In genomic region chr6:146642276-146643183, GRCm38 (mm10) we compare ENCODE assay signal across 8 mouse cellular contexts. TPM values are rescaled to one million over a fixed set of nuclear protein-coding genes. Genes with fewer than 3 reads are reported as not detected.
DNase-seq lines count a peak whose midpoint lies in the region; ATAC-seq and TF ChIP-seq lines count a peak whose summit lies in the region.

TSS of gene Med21 (plus strand) at chr6:146642547.
TSS of gene Tm7sf3 (minus strand) at chr6:146642824.

- H3K27ac ChIP-seq in heart, embryonic 11.5 days (ENCODE audit: low read depth, low read length) = peak within 1 kb of the TSS; percentile 96
- peak within 1 kb of the TSS; percentile 95 for H3K27ac ChIP-seq in kidney, embryonic 16.5 days (ENCODE audit: low read length)
- H3K27ac ChIP-seq in liver, adult 2 months (replicated peaks; ENCODE audit: insufficient read depth, low read depth, low read length) = peak within 1 kb of the TSS; percentile 75

- peak; percentile 61; the same call in 1 of the 2 replicates for TF ChIP-seq POLR2A in brain, embryonic 14.5 days (IDR thresholded peaks at IDR 0.05; ENCODE audit: borderline replicate concordance, extremely low read depth, insufficient read depth, insufficient read length, poor library complexity, severe bottlenecking)
- peak; percentile 98 for TF ChIP-seq POLR2A in liver, adult 2 months (IDR thresholded peaks at IDR 0.05; ENCODE audit: extremely low read depth, insufficient read depth, low read length)
- TF ChIP-seq POLR2A in myocyte (IDR thresholded peaks at IDR 0.05; ENCODE audit: insufficient read length, low read depth) = peak; percentile 100

- WGBS in heart, embryonic 11.5 days (ENCODE audit: insufficient replicate concordance) = under 1% methylated on average over 60 of the region's 60 CpGs
- WGBS in kidney, embryonic 16.5 days = under 1% methylated on average over 49 of the region's 60 CpGs
- under 1% methylated on average over 60 of the region's 60 CpGs for WGBS in liver, adult 2 months

- H3K27me3 ChIP-seq in C2C12 (ENCODE audit: control insufficient read depth, insufficient read depth, insufficient read length) = no peaks in the 10 kb centered on the region
- H3K27me3 ChIP-seq in erythroblast, embryonic 14.5 days (ENCODE audit: control insufficient read depth) = no peaks in the 10 kb centered on the region
- H3K27me3 ChIP-seq in heart, embryonic 11.5 days (ENCODE audit: control insufficient read depth, insufficient read depth, low read length) = no peaks in the 10 kb centered on the region
- no peaks in the 10 kb centered on the region for H3K27me3 ChIP-seq in kidney, embryonic 16.5 days (ENCODE audit: insufficient read depth, low read length)
- H3K27me3 ChIP-seq in liver, adult 2 months (ENCODE audit: control insufficient read depth, insufficient read depth, low read length) = no peaks in the 10 kb centered on the region
- H3K27me3 ChIP-seq in myocyte (ENCODE audit: control insufficient read depth, insufficient read depth, insufficient read length) = no peaks in the 10 kb centered on the region
- no peaks in the 10 kb centered on the region for H3K27me3 ChIP-seq in splenic B cell, adult 2 months (ENCODE audit: control insufficient read depth, insufficient read depth, low read length, poor library complexity, severe bottlenecking)

- peak; percentile 96 for ATAC-seq in heart, embryonic 11.5 days (replicated peaks; ENCODE audit: insufficient number of reproducible peaks, low FRiP score, low TSS enrichment)
- peak; percentile 97 for ATAC-seq in kidney, embryonic 16.5 days (ENCODE audit: low FRiP score, low TSS enrichment)

- H3K79me2 ChIP-seq in C2C12 (ENCODE audit: control insufficient read depth, insufficient read depth) (peaks cover 49% of the 10 kb centered on the region), myocyte (ENCODE audit: control insufficient read depth, insufficient read depth) (peaks cover 49% of the 10 kb centered on the region)
- H3K79me2 ChIP-seq in liver, adult 2 months (ENCODE audit: control insufficient read depth, insufficient read depth, low read length) = no peaks in the 10 kb centered on the region; the same call in 1 of the 2 replicates

- H3K79me3 ChIP-seq in C2C12 (ENCODE audit: low read depth) = peaks cover 29% of the 10 kb centered on the region

- H3K36me3 ChIP-seq in C2C12 (ENCODE audit: control insufficient read depth, insufficient read depth) (no peaks in the 10 kb centered on the region), myocyte (ENCODE audit: control insufficient read depth, insufficient read depth) (no peaks in the 10 kb centered on the region)
- H3K36me3 ChIP-seq in erythroblast, embryonic 14.5 days (ENCODE audit: control insufficient read depth) = peaks cover 4% of the 10 kb centered on the region
- H3K36me3 ChIP-seq in heart, embryonic 11.5 days (ENCODE audit: control insufficient read depth, insufficient read depth, low read length) = no peaks in the 10 kb centered on the region
- H3K36me3 ChIP-seq in kidney, embryonic 16.5 days (ENCODE audit: insufficient read depth, low read length) = no peaks in the 10 kb centered on the region
- H3K36me3 ChIP-seq in liver, adult 2 months (ENCODE audit: control insufficient read depth, insufficient read depth, low read length) = no peaks in the 10 kb centered on the region
- H3K36me3 ChIP-seq in splenic B cell, adult 2 months (ENCODE audit: control insufficient read depth, insufficient read depth, low read length, poor library complexity, severe bottlenecking) = no peaks in the 10 kb centered on the region

- H3K4me1 ChIP-seq in erythroblast, embryonic 14.5 days (ENCODE audit: control insufficient read depth) = peaks cover 51% of the 10 kb centered on the region
- H3K4me1 ChIP-seq in heart, embryonic 11.5 days (ENCODE audit: control insufficient read depth, insufficient read depth, low read length) = peaks cover 7% of the 10 kb centered on the region; the same call in 1 of the 2 replicates
- H3K4me1 ChIP-seq in kidney, embryonic 16.5 days (ENCODE audit: insufficient read depth, low read length) = peaks cover 8% of the 10 kb centered on the region
- H3K4me1 ChIP-seq in liver, adult 2 months (ENCODE audit: control insufficient read depth, insufficient read depth, low read length) = peaks cover 9% of the 10 kb centered on the region

- H3K9ac ChIP-seq in heart, embryonic 11.5 days (ENCODE audit: low read depth, low read length) = peak within 1 kb of the TSS; percentile 97
- H3K9ac ChIP-seq in kidney, embryonic 16.5 days (replicated peaks; ENCODE audit: low read length) = peak within 1 kb of the TSS; percentile 91
- H3K9ac ChIP-seq in liver, adult 2 months (ENCODE audit: low read depth, low read length) = peak within 1 kb of the TSS; percentile 88

- TF ChIP-seq CTCF in C2C12 (IDR thresholded peaks at IDR 0.05; ENCODE audit: control insufficient read depth, insufficient read depth, insufficient read length) = no peak
- TF ChIP-seq CTCF in brain, embryonic 14.5 days (IDR thresholded peaks at IDR 0.05; ENCODE audit: borderline replicate concordance, extremely low read depth, insufficient read depth, insufficient read length) = peak; percentile 18; the same call in 1 of the 2 replicates
- TF ChIP-seq CTCF in liver, adult 2 months (IDR thresholded peaks at IDR 0.05; ENCODE audit: low read depth, low read length) = no peak

- H3K9me3 ChIP-seq in erythroblast, embryonic 14.5 days (ENCODE audit: control insufficient read depth, low read length) = no peaks in the 10 kb centered on the region
- no peaks in the 10 kb centered on the region for H3K9me3 ChIP-seq in heart, embryonic 11.5 days (replicated peaks; ENCODE audit: control insufficient read depth, low read length)
- no peaks in the 10 kb centered on the region for H3K9me3 ChIP-seq in kidney, embryonic 16.5 days (ENCODE audit: low read length)

- H3K4me3 ChIP-seq in C2C12 (ENCODE audit: insufficient read depth, poor library complexity, severe bottlenecking) = peak within 1 kb of the TSS; percentile 62
- peak within 1 kb of the TSS; percentile 73 for H3K4me3 ChIP-seq in erythroblast, embryonic 14.5 days (replicated peaks)
- H3K4me3 ChIP-seq in heart, embryonic 11.5 days (ENCODE audit: low read depth, low read length) = peak within 1 kb of the TSS; percentile 87
- H3K4me3 ChIP-seq in kidney, embryonic 16.5 days (ENCODE audit: low read length) = peak within 1 kb of the TSS; percentile 93
- H3K4me3 ChIP-seq in liver, adult 2 months (ENCODE audit: insufficient read depth, low read depth, low read length) = peak within 1 kb of the TSS; percentile 76
- H3K4me3 ChIP-seq in myocyte = peak within 1 kb of the TSS; percentile 88

- H3ac ChIP-seq in C2C12 (ENCODE audit: control insufficient read depth, insufficient read length, low read depth) (peak within 1 kb of the TSS; percentile 95), myocyte (ENCODE audit: control insufficient read depth, insufficient read length) (peak within 1 kb of the TSS; percentile 30)

- DNase-seq in brain, embryonic 14.5 days (ENCODE audit: low read depth) = peak; percentile 99
- peak; percentile 89 for DNase-seq in liver, adult 2 months (ENCODE audit: extremely low read depth, low read depth, low spot score)
- peak; percentile 99 for DNase-seq in splenic B cell, adult 2 months (ENCODE audit: low read depth, low spot score)

- peak within 1 kb of the TSS; percentile 87 for H3K4me2 ChIP-seq in heart, embryonic 11.5 days
- peak within 1 kb of the TSS; percentile 78 for H3K4me2 ChIP-seq in kidney, embryonic 16.5 days (replicated peaks; ENCODE audit: low read depth, low read length)
- peak within 1 kb of the TSS; percentile 95 for H3K4me2 ChIP-seq in myocyte (ENCODE audit: low read depth)

TF ChIP-seq in C2C12, 6 proteins besides CTCF, POLR2A, EP300 and RAD21:
- TF ChIP-seq FOSL1 (IDR thresholded peaks at IDR 0.05; ENCODE audit: insufficient read depth, low read length, poor library complexity, severe bottlenecking) = no peak
- peak; percentile 81 for TF ChIP-seq MAX (IDR thresholded peaks at IDR 0.05)

TF ChIP-seq in myocyte, 11 proteins besides CTCF, POLR2A, EP300 and RAD21:
- TF ChIP-seq CEBPB (IDR thresholded peaks at IDR 0.05; ENCODE audit: insufficient read depth, poor library complexity, severe bottlenecking) = no peak
- no peak for TF ChIP-seq USF1 (IDR thresholded peaks at IDR 0.05; ENCODE audit: low read depth)
- TF ChIP-seq MAX (IDR thresholded peaks at IDR 0.05; ENCODE audit: low read depth) = no peak
- TF ChIP-seq SRF (IDR thresholded peaks at IDR 0.05; ENCODE audit: control insufficient read depth, insufficient read length, low read depth) = peak; percentile 30
- peak in 1 of 3 experiments; percentile 48 for TF ChIP-seq MYOD1 (IDR thresholded peaks at IDR 0.05; ENCODE audit: control insufficient read depth in 1 of 3, insufficient read length in 2 of 3, low read depth in 2 of 3)
- TF ChIP-seq REST (IDR thresholded peaks at IDR 0.05; ENCODE audit: insufficient read depth, insufficient read length) = no peak
- TF ChIP-seq MYOG (IDR thresholded peaks at IDR 0.05; ENCODE audit: control insufficient read depth in 1 of 3, insufficient read depth in 1 of 3, insufficient read length in 2 of 3, low read depth in 2 of 3) = peak in 1 of 3 experiments; percentile 21
- peak; percentile 97 for TF ChIP-seq POLR2AphosphoS2 (IDR thresholded peaks at IDR 0.05; ENCODE audit: insufficient read length, low read depth)
- TF ChIP-seq TCF12 (IDR thresholded peaks at IDR 0.05; ENCODE audit: insufficient read depth, poor library complexity, severe bottlenecking) = no peak
- no peak for TF ChIP-seq E2F4 (IDR thresholded peaks at IDR 0.05; ENCODE audit: insufficient read depth)
- TF ChIP-seq TCF3 (IDR thresholded peaks at IDR 0.05; ENCODE audit: insufficient read length, low read depth) = no peak
TF ChIP-seq in myocyte: peak in this region for 4.

RNA-seq across cellular contexts. Expression of gene Med21, which starts in this region (rescaled TPM):
- 49.0 TPM for polyA plus RNA-seq in C2C12 (2012; fragmentation: generic; extraction: Trizol)
- 67.4 and 83.5 TPM in 2 replicates for polyA plus RNA-seq in brain, embryonic 14.5 days (2012; rRNA removed)
- polyA plus RNA-seq in erythroblast, embryonic 14.5 days (2012) = 0.14 and 0.41 TPM in 2 replicates
- 129 and 133 TPM in 2 replicates for polyA plus RNA-seq in heart, embryonic 11.5 days (2014; fragmentation: Nextera tagmentation; extraction: Ambion mirVana)
- polyA plus RNA-seq in kidney, embryonic 16.5 days (2015; fragmentation: Nextera tagmentation; extraction: Ambion mirVana) = 142 and 151 TPM in 2 replicates
- total RNA-seq in liver, adult 2 months (2014; rRNA removed) = 42.9 and 56.4 TPM in 2 replicates
- 20.9 and 35.0 TPM in 2 replicates for polyA plus RNA-seq in liver, adult 2 months (2012; rRNA removed)
- 53.5 TPM for polyA plus RNA-seq in myocyte (2012; fragmentation: generic; extraction: Trizol)

RNA-seq across cellular contexts. Expression of gene Tm7sf3, which starts in this region (rescaled TPM):
- polyA plus RNA-seq in C2C12 (2012; fragmentation: generic; extraction: Trizol) = 5.8 TPM
- 14.5 and 16.7 TPM in 2 replicates for polyA plus RNA-seq in brain, embryonic 14.5 days (2012; rRNA removed)
- polyA plus RNA-seq in erythroblast, embryonic 14.5 days (2012) = 0.41 and 0.97 TPM in 2 replicates
- 39.9 and 48.3 TPM in 2 replicates for polyA plus RNA-seq in heart, embryonic 11.5 days (2014; fragmentation: Nextera tagmentation; extraction: Ambion mirVana)
- polyA plus RNA-seq in kidney, embryonic 16.5 days (2015; fragmentation: Nextera tagmentation; extraction: Ambion mirVana) = 41.9 and 44.7 TPM in 2 replicates
- total RNA-seq in liver, adult 2 months (2014; rRNA removed) = 48.5 and 54.2 TPM in 2 replicates
- polyA plus RNA-seq in liver, adult 2 months (2012; rRNA removed) = 21.8 and 26.2 TPM in 2 replicates
- 9.3 TPM for polyA plus RNA-seq in myocyte (2012; fragmentation: generic; extraction: Trizol)

Comparison
In these comparisons a context has a peak if more than half of its experiments do, and no peak if none do; other contexts are left out.
1. Peak in every context shown above with its lines: DNase-seq, ATAC-seq, H3K4me3 ChIP-seq and H3K27ac ChIP-seq.
2. RNA of gene Med21 (polyA plus RNA-seq): 142 to 151 TPM in kidney, embryonic 16.5 days, 129 to 133 TPM in heart, embryonic 11.5 days, 67.4 to 83.5 TPM in brain, embryonic 14.5 days, 53.5 TPM in myocyte (single experiment), 49.0 TPM in C2C12 (single experiment) and 20.9 to 35.0 TPM in liver, adult 2 months; 0.14 to 0.41 TPM in erythroblast, embryonic 14.5 days; every median in the first group is over 10 times any median in the second.